Mouse (Mus musculus): ENCODE data around the gene Gm3336.

GRCm38 (mm10) chr8:70695318-70696018, 22.9 kb upstream of the Gm3336 start:
- TF ChIP-seq CTCF (IDR thresholded peaks at IDR 0.05; ENCODE audit: insufficient read depth, low read length) (no peak), POLR2A (IDR thresholded peaks at IDR 0.05; ENCODE audit: borderline replicate concordance, extremely low read depth, low read depth, low read length) (no peak)

Measured in lung, adult 2 months (tissue).